Mouse (Mus musculus): ENCODE results near the gene Cobl. TPM values are rescaled to one million over a fixed set of nuclear protein-coding genes. Genes with fewer than 3 reads are reported as not detected.

The Cobl gene
- polyA plus RNA-seq, 1 experiment from 2014 or later: 3.6 TPM

DNA sequence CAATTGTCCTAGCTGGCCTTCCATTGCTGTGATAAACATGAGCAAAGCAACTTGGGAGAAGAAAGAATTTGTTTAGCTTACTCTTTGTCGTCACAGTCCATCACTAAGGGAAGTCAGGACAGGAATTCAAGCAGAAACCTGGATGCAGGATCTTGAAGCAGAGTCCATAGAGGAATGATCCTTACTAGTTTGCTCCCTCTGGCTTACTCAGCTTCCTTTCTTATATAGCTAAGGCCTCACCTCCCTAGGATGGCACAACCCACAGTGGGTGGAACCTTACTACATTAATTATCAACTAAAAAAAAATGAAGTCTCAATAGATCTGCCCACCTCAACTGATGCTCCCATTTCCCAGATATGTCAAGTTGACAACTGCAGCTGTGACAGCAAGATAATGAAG is 52.8 kb downstream of the Cobl start:
- H3K9me3 ChIP-seq (replicated peaks): no peaks in the 10 kb centered on the region
- WGBS: 88% methylated on average over 1 of the region's 1 CpGs
- H3K4me2 ChIP-seq: no peak overlapping the region
- no peaks in the 10 kb centered on the region for H3K27me3 ChIP-seq
- no peak overlapping the region for H3K27ac ChIP-seq
- ATAC-seq: no peak
- no peaks in the 10 kb centered on the region for H3K36me3 ChIP-seq (ENCODE audit: poor library complexity, severe bottlenecking)
- peaks cover 9% of the 10 kb centered on the region for H3K4me1 ChIP-seq
- H3K4me3 ChIP-seq: no peak overlapping the region
- no peak overlapping the region for H3K9ac ChIP-seq

DNA sequence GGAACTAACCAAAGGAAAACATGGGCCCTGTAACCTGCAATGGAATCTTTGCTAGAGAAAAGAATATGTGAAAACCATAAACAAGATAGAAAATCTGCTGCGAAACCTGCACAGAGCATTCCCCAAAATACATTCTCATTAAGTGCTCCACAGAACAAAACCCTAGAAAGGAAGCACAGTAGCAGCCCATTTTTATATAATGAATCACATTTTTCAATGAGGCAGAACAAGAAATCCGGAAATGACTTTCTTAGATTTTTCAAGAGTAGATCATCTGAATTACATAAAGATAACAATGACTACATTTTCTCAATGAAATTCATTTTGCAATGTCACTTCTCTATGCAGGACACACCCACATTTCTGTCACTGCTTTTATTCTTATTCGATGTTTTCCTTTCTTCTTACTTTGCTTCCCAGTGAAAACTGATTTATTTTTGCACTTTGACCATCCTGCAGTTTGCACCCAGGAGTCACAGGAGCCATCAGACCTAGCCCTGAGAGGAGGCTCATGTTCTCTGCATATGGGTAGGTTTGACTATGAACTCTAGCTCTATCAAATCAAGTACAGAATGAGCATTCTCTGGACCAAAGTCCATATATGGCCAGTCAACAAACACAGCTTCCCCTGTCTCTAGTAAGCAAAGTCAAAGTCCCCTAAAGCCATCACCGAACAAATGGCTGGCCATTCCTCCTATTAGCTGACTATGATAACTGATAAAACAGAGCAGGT is 53.5 kb downstream of the Cobl start:
- 94% methylated on average over 4 of the region's 4 CpGs for WGBS
- H3K9ac ChIP-seq: no peak overlapping the region
- no peaks in the 10 kb centered on the region for H3K9me3 ChIP-seq (replicated peaks)
- no peak overlapping the region for H3K4me2 ChIP-seq
- peaks cover 7% of the 10 kb centered on the region for H3K4me1 ChIP-seq
- ATAC-seq: no peak
- H3K27me3 ChIP-seq: no peaks in the 10 kb centered on the region
- no peak overlapping the region for H3K27ac ChIP-seq
- H3K36me3 ChIP-seq (ENCODE audit: poor library complexity, severe bottlenecking): no peaks in the 10 kb centered on the region
- H3K4me3 ChIP-seq: no peak overlapping the region

DNA sequence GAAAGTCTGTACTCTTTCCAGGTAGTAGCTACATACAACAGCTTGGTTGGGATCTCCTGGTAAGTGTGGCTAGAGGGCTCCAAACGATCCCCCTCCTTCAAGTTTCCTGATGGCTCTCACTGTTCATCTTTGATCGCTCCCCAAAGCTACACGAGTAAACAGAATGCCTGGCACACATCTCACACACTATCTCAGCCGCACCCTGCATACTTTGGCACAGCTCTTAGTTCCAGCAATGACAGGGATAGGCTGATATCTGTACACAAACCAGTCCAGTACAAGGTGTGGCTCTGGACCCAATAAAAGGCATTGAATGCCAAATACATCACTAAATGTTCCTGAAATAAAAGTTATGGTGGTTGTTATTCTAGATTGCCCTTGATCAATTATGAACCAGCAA is 55.3 kb downstream of the Cobl start:
- 84% methylated on average over 4 of the region's 4 CpGs for WGBS
- H3K27me3 ChIP-seq: no peaks in the 10 kb centered on the region
- ATAC-seq: no peak
- H3K4me2 ChIP-seq: no peak overlapping the region
- H3K36me3 ChIP-seq (ENCODE audit: poor library complexity, severe bottlenecking): no peaks in the 10 kb centered on the region
- H3K4me3 ChIP-seq: no peak overlapping the region
- no peaks in the 10 kb centered on the region for H3K9me3 ChIP-seq (replicated peaks)
- no peak overlapping the region for H3K9ac ChIP-seq
- H3K4me1 ChIP-seq: no peaks in the 10 kb centered on the region
- H3K27ac ChIP-seq: no peak overlapping the region

DNA sequence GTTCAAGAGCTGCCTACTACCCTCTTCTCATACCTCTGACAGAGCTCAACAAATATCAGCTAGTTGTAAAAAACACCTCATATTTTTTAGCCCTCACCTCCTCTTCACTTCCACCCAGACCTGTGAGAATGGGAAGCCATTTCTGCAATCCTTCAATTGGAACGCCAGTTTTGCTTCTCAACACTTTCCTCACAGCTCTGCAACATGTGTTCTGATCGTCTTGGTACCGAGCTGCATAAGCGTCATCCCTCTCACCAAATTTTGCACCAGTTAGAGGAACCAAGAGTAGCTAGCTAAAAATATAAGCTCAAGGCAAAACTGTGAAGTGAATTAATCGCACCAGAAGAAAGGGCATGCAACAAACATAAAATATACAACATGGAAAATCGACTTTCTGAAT is 56.9 kb downstream of the Cobl start:
- no peak for ATAC-seq
- Histone ChIP-seq H3K9me3 (replicated peaks) (no peaks in the 10 kb centered on the region), H3K27me3 (no peaks in the 10 kb centered on the region), H3K9ac (no peak overlapping the region), H3K27ac (no peak overlapping the region), H3K4me3 (no peak overlapping the region), H3K4me1 (no peaks in the 10 kb centered on the region), H3K36me3 (ENCODE audit: poor library complexity, severe bottlenecking) (no peaks in the 10 kb centered on the region), H3K4me2 (no peak overlapping the region)
- 92% methylated on average over 6 of the region's 6 CpGs for WGBS

DNA sequence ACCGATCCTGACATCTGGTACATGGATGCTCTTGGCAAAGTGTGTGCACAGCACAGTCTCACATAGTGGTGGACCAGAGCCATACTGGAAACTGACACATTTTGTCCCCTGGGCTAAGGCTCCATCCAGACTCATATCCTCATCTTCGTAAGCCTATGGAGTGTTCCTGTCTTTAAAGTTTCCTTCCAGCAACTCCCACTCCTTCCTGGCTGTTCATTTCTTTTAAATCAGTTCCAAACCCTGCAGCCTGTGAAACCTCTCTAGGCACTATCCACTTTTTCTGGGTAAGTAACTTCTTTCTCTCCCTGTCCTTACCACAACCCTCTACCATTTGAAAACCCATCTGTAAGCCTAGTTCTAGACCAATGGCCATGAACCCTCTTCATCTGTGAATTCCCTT is 64.9 kb downstream of the Cobl start:
- Histone ChIP-seq H3K36me3 (ENCODE audit: poor library complexity, severe bottlenecking) (no peaks in the 10 kb centered on the region), H3K9ac (no peak overlapping the region), H3K27ac (no peak overlapping the region), H3K4me3 (no peak overlapping the region), H3K9me3 (replicated peaks) (no peaks in the 10 kb centered on the region), H3K4me1 (no peaks in the 10 kb centered on the region), H3K27me3 (no peaks in the 10 kb centered on the region), H3K4me2 (no peak overlapping the region)
- 94% methylated on average over 2 of the region's 2 CpGs for WGBS
- ATAC-seq: no peak

DNA sequence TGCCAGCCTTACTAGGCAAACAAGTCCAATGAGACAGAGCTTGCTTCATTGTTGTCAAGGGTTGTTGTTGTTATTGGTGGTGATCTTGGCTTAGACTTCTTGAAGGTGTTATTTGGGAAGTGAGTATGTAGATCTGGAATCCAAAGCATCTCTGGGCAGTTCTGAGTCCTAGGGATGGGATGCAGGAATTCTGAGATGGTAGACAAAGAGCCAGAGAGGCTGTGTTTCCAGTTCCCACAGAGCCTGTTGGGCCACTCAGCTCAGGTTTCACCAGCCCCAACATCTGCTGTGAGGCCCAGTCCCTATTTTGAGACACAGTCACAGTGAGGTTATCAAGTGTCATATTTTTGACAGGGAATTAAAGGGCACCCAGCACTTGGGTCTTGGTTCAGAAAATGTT is 68.6 kb downstream of the Cobl start:
- H3K36me3 ChIP-seq (ENCODE audit: poor library complexity, severe bottlenecking): no peaks in the 10 kb centered on the region
- H3K9me3 ChIP-seq (replicated peaks): no peaks in the 10 kb centered on the region
- no peaks in the 10 kb centered on the region for H3K27me3 ChIP-seq
- no peak overlapping the region for H3K4me2 ChIP-seq
- no peak for ATAC-seq
- H3K9ac ChIP-seq: no peak overlapping the region
- no peak overlapping the region for H3K4me3 ChIP-seq
- H3K4me1 ChIP-seq: no peaks in the 10 kb centered on the region
- H3K27ac ChIP-seq: no peak overlapping the region

DNA sequence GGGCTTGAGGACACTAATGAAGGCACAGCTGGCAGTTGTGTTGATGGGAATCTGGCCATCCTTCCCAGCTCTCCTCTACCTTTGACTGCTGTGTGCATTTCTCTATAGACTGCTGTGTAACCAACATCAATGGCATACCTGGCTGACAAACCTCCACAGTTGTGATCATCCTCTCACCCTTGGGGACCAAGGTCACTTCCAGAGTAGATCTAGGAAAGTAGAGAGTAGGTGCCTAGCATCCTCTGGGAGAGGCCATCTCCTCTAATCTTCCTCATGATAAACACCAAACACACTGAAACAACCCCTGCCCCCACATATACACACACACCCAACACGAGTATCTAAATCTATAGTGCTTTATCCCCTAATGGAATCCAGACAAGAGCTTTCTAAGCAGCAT is 70.1 kb downstream of the Cobl start:
- Histone ChIP-seq H3K27me3 (no peaks in the 10 kb centered on the region), H3K4me3 (no peak overlapping the region), H3K4me2 (no peak overlapping the region), H3K4me1 (no peaks in the 10 kb centered on the region), H3K36me3 (ENCODE audit: poor library complexity, severe bottlenecking) (no peaks in the 10 kb centered on the region), H3K9ac (no peak overlapping the region), H3K9me3 (replicated peaks) (no peaks in the 10 kb centered on the region), H3K27ac (no peak overlapping the region)
- no peak for ATAC-seq
- 67% methylated on average over 1 of the region's 1 CpGs for WGBS

DNA sequence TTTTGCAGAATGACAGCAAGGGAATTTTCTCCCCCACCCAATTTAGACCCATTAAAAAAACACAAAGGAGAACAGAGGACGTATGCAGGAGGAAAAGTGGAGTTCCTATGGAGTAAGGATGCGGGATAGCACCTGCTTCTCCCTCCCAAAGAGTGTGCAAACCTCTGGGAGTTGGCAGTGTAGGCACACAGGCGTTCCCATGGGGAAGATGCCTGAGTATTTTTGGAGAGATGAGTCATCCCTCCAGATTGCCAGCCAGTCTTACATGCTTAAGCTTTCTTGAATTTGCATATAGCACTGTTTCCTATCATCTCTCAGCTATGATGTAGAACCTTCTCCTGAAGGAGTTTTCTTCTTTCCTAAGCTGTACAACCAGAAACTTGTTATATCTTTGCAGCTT is 70.6 kb downstream of the Cobl start:
- Histone ChIP-seq H3K27ac (no peak overlapping the region), H3K9ac (no peak overlapping the region), H3K27me3 (no peaks in the 10 kb centered on the region), H3K36me3 (ENCODE audit: poor library complexity, severe bottlenecking) (no peaks in the 10 kb centered on the region), H3K4me1 (no peaks in the 10 kb centered on the region), H3K4me3 (no peak overlapping the region), H3K9me3 (replicated peaks) (no peaks in the 10 kb centered on the region), H3K4me2 (no peak overlapping the region)
- WGBS: 76% methylated on average over 3 of the region's 3 CpGs
- no peak for ATAC-seq

DNA sequence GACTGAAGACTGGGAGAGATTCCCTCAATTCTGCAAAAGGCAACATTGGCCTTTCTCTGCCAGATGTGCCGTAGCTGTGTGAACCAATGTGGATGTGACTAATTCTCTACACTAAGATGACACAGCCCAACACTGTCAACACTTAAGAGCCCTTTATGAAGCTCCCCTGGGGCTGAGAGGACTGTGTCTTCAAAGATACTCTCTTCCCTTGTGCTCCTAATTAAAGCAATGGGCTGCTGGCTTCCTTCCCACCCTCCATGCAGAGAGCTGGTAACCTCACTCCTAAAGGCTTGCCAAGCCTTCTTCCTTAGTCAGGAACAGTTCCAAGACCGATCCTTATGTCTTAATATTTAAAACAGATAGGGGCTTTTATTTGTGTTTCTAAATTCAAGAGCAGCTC is 79.9 kb downstream of the Cobl start:
- Histone ChIP-seq H3K4me1 (peaks cover 7% of the 10 kb centered on the region), H3K9me3 (replicated peaks) (no peaks in the 10 kb centered on the region), H3K9ac (no peak overlapping the region), H3K4me2 (no peak overlapping the region), H3K4me3 (no peak overlapping the region), H3K36me3 (ENCODE audit: poor library complexity, severe bottlenecking) (no peaks in the 10 kb centered on the region), H3K27ac (no peak overlapping the region), H3K27me3 (no peaks in the 10 kb centered on the region)
- ATAC-seq: peak; percentile 76; the same call in 1 of the 2 replicates
- 58% methylated on average over 2 of the region's 2 CpGs for WGBS

DNA sequence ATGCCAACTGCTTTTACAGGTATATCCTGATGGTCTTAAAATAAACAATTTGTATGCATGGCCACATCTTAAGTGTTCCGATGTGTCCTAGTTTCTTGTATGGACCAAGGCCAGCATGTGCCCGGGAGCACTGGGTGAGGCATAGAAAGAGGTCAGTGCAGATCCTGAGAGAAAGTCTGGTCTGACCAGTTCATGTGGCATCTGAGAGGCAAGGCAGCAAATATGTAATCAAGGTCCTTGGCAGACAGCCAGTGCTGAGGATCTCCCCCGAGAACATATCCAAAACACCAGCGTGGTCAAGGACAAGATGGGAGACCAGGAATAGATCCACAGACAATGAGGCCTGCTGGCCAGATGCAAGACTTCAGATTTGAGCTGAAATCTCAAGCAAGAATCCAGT is 81.8 kb downstream of the Cobl start:
- Histone ChIP-seq H3K4me3 (no peak overlapping the region), H3K27me3 (no peaks in the 10 kb centered on the region), H3K36me3 (ENCODE audit: poor library complexity, severe bottlenecking) (no peaks in the 10 kb centered on the region), H3K4me2 (no peak overlapping the region), H3K9me3 (replicated peaks) (no peaks in the 10 kb centered on the region), H3K27ac (no peak overlapping the region), H3K9ac (no peak overlapping the region), H3K4me1 (peaks cover 7% of the 10 kb centered on the region)
- WGBS: 88% methylated on average over 4 of the region's 4 CpGs
- ATAC-seq: no peak

DNA sequence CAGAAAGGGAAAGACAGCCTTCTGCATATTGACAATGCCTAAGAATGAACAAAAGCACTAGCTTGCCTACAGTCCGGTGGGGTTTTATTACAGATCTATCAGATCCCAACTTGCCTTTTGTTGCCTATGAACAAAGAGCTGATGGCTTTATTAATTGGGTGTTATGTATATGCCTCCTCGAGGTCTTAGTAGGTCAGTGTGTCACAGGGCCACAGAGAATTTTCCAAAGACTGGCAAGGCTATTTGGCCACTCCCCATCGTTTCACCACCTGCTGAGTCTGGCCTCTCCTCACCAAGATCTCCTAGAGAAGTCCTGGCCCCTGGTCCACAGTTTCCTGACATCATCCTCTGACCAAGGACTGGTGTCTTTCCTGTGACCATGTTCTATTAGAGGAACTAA is 83.7 kb downstream of the Cobl start:
- H3K27ac ChIP-seq: no peak overlapping the region
- no peaks in the 10 kb centered on the region for H3K27me3 ChIP-seq
- no peak overlapping the region for H3K4me2 ChIP-seq
- no peak overlapping the region for H3K9ac ChIP-seq
- 22% methylated on average over 3 of the region's 3 CpGs for WGBS
- ATAC-seq: no peak
- no peak overlapping the region for H3K4me3 ChIP-seq
- H3K9me3 ChIP-seq (replicated peaks): no peaks in the 10 kb centered on the region
- no peaks in the 10 kb centered on the region for H3K36me3 ChIP-seq (ENCODE audit: poor library complexity, severe bottlenecking)
- H3K4me1 ChIP-seq: peaks cover 10% of the 10 kb centered on the region

DNA sequence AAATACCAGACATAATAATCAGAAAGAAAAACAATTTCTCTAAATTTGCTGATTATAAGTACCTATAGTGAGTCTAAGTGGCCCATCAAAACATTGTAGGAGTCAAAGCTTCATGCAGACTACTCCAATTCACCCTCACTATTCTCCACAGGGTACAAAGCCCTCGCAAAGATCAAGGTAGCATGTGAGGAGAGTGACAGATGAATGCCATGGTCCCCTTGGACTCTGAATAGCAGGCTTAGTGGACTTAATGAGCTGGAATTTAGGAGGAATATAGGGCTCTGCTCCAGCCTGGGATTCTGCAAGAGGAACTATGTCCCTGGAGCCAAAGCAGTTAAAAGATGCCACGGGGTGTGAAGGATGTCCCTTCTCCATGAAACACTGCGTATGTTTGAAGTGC is 88.1 kb downstream of the Cobl start:
- Histone ChIP-seq H3K9ac (no peak overlapping the region), H3K27me3 (0 out of 2 replicates have a peak, but pooled peaks cover 11% of the 10 kb centered on the region), H3K4me2 (no peak overlapping the region), H3K36me3 (ENCODE audit: poor library complexity, severe bottlenecking) (no peaks in the 10 kb centered on the region), H3K27ac (no peak overlapping the region), H3K9me3 (replicated peaks) (no peaks in the 10 kb centered on the region), H3K4me1 (peaks cover 6% of the 10 kb centered on the region), H3K4me3 (no peak overlapping the region)
- WGBS: 6% methylated on average over 3 of the region's 3 CpGs
- peak; percentile 78 for ATAC-seq

Data from forebrain, embryonic 13.5 days (tissue).